Mouse (Mus musculus): Measurements from ENCODE around the gene Sipa1l2.

Sipa1l2 gene

DNA sequence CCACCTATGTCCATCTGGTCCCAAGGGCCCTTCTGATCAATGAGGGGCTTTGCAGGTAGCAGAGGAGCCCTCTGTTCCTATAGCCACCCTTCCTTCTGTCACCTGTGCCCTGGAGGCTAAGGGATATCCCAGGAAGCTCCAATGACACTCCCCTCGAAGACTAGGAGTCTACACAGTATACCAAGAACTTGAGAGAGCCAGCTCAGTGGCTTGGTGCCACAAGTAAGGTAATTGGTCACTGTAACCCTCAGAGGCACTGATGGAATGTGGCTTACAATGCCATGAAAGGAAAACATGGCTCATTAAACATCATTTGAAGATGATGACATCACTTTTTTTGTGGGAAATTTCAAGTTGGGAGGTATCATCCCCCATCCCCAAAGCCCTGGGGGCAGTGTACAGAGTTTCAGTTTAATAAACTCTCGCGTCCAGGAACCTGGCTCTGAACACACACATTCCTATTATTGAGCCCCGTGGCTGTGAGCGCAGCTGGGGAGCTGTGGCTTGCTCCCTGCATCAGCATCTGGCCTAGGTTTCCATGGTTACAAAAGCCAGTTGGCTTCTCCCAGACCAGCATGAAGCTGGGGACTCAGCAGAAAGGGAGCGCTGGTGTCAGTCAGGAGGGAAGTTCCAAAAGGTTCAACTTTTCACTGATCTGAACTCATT, 104.3 kb downstream of the Sipa1l2 start:
- DNase-seq (ENCODE audit: low read depth, low spot score) = no peak

DNA sequence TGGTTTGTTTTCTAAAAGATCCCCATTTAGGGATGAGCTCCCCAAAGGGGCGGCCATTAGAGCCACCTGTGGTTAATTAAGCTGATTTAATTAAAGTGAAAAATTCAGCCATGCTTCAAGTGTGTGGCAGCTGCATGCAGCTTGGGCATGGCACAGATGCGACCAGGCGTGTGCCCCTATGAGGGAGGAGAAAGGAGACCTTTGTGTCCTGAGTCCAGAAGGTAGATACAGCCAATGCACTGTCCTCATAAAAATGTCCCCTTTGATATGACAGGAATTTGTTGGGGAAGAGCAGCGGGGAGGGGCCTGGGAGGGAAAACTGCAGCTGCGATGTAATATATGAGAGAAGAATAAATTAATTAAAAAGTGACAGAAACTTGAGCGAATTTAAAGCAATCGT, 106.7 kb downstream of the Sipa1l2 start:
- DNase-seq (ENCODE audit: low read depth, low spot score) = no peak

DNA sequence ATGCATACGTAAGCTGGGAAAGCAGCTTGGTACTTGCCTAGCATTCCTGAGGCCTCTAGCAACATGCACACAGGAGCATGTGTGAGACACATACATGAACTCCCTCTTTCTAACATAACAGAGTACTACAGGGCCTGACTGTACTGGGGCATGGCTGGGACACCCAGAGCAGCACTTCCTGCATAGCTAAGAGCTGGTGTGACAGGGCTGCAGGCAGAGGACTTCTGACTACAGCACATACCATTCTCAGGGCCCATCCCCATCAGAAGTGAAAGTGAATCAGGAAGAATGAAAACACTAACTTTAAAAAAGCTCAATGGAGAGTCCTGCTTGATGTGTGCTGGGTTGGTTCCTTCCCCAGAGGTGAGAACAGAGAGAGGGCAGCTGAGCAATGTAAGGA, 108.1 kb downstream of the Sipa1l2 start:
- no peak for DNase-seq (ENCODE audit: low read depth, low spot score)

DNA sequence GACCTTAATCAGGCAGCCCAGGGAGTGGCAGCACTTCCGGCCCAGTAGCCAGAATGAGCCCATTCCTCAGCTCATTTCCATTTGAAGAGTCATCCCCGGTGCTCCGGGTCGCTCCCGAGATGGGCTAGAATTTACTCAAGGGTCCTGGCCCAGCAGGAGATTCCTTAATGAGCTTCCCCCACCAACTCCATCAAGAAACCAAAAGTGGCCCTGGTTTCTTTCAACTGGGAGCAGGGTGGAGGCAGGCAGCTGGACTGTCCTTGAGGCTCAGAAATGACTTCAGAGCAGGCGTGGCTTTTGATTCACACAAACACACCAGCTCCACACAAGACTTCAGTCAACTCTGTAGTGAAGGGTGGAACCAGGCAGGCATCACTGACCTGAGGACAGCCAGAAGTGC, 109.0 kb downstream of the Sipa1l2 start:
- no peak for DNase-seq (ENCODE audit: low read depth, low spot score)

DNA sequence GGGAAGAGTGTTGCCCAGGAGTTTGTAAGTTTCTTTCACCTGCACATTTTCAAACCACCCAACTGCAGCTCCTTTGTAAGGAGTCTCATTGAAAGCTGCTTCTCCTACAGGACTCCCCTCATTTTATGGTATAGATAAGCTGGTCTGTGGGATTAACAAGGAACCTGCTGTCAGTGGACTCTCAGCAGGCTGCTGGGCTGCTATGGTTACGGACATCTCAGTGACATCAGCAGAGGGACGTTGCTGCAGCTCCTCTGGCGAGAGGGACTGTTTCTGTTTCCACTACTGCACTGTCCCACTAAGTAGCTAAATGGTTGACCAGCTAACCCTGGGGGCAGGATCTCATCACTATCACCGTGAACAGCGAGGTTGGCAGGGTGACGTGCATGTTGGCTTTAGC, 120.6 kb downstream of the Sipa1l2 start:
- DNase-seq (ENCODE audit: low read depth, low spot score) = no peak

DNA sequence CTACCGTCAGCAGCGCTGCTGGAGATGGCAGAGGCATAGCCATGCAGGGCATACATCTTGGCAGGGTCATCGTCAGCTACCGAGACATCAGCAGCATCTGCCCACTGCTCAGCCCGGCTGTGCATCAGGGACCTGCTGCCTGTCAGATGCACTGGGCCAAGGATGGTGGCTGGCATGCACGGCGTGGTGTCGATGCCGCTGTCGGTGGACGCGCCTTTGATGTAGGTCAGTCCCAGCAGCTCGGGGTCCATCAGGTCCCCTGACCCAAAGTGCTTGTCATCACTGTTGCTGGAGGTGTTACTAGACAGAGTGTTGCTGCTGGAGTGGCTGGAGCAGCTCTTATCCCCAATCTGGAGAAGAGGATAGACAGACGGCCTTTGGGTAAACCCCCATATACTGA, 122.1 kb downstream of the Sipa1l2 start:
- no peak for DNase-seq (ENCODE audit: low read depth, low spot score)

DNA sequence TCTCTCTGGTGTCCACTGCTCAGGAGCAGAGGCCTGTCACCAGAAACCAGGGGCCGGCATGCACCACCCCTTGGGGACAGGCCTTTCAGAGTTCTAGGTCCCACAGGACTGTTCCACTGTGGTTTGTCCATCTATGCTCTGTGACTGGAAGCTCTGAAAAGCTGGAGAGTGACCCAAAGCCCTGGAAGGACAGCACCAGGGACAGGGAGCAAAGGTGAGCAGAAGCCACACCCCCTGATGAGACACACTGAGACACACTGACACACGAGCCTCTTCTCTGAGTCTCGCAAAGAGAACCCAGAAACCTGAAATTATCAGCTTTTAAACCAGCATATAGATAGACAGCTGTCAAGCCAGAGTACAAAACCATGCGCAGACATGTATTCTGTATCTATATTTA, 123.4 kb downstream of the Sipa1l2 start:
- DNase-seq (ENCODE audit: low read depth, low spot score) = no peak

DNA sequence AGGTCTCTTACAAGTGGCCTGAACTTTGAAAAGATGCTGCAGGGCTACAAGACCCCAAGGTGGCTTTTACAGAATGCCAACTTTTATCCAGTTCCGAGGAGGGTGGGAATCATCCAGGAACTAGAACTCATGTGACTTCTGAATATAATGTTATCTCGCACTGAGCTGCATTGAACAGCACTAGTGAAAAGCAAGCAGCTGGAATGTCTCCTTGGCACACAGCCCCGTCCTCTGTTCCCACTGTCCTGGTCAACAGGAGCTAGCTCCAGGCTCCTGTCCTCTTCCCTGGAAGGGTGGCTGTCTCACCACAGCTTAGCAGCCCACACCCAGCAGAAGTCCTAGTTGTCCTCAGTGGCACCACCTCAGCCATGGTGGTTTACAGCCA, 124.4 kb downstream of the Sipa1l2 start:
- no peak for DNase-seq (ENCODE audit: low read depth, low spot score)

DNA sequence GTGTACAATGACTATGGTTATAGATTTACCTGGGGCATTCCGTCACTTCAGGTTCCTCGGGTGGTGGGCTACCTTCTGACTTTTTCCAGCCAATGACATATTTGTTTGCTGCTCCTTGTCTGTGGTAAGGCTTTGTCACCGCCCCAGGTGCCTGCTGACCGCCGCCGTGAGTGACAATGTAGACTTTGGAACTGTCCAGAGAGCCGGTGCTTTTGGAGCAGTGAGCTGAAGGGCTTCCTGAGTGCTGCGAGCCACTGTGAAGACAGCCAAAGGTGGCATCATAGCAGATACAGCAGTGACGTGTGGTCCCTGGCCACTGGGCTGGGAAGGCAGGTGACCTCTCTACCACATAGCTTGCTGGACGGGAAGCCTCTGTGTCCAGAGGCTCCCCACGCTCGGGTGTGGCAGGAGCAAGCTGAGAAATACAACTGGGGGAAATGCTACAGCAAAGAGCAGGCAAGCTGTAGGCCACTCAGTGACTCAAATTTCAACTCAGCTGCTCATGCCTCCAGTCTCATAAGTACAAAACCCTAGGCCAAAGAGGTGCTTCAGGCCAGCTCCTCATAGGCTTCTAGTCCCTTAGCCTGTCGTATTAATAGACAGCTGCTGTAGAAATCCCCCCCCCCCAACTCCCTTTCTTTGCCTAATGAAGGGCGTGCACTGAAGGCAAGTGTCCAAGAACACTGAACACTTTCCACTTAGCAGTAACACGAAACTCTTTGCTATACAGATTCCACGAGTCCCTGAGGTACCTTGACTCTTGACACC, 125.0 kb downstream of the Sipa1l2 start:
- no peak for DNase-seq (ENCODE audit: low read depth, low spot score)

DNA sequence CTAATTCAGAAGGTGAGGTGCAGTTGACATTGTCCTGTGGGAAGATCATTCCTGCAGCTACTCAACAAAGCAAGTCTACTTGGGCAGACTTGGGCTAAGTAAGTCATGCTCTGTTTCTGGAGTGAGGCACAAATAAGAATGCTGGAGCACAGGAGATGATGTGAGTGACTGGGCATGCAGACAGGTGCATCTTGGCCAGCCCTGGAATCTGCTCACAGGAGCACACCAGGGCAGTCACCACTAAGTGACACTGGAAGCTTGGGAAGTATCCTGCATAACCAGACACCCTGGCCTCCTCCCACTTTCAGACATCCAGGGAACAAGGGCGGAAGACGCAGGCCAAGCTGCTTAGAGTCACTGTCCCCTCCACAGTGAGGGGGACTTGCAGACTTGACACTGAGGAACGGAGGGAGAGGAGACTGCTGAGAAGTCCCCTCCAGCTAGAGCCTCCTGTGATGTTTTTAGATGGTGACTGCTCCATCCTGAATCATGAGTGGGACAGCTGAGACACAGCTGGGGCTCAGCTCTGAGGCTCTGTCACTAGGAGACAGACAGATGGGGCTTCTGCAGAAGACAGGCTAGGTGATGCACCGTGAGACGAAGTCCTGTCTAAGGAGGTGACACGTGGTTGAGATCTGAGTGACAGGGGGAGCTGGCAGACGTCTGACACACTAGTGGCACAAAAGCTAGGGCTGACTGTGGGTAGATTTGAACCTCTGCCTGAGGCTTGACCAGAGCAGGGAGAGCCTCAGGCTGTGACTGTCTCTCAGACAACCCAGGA, 134.1 kb downstream of the Sipa1l2 start:
- DNase-seq (ENCODE audit: low read depth, low spot score) = no peak

DNA sequence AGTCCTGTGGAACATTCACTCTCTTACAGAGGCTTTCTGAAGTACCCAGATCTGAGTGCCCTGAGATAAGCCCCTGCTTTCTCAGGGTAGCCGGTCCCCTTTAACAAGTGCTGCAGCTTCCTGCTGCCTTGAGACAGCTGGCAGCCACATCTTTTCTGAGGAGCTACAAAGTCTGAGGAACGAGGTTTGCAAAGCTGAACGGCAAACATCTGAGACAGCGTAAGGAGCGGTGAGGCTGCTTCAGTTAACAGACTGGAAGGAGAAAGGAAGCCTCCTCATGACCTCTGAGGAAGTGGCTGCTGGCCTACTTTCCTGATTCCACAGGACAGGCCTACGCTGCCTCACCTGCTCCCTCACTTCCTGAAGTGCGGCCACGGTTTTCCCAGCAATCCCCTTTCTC, 135.5 kb downstream of the Sipa1l2 start:
- DNase-seq (ENCODE audit: low read depth, low spot score) = no peak

DNA sequence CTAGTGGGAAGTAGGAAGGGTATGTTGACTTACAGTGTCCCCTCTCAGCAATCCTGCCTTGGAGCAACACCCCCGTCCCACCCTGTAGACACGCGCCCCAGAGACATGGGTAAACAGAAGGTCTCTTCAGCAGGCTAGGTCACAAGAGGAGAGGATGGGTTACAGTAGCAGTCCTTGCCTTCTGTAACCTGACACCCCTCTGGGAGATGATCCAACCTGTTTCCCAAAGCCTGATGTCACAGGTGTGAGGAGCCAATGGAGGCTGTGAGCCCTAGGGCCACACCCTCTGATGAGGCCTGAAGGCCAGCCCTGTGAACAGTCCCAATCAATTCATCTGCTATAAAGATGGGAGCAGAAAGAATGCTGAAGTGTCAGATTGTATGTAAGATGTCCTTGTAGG, 138.3 kb downstream of the Sipa1l2 start:
- no peak for DNase-seq (ENCODE audit: low read depth, low spot score)

DNA sequence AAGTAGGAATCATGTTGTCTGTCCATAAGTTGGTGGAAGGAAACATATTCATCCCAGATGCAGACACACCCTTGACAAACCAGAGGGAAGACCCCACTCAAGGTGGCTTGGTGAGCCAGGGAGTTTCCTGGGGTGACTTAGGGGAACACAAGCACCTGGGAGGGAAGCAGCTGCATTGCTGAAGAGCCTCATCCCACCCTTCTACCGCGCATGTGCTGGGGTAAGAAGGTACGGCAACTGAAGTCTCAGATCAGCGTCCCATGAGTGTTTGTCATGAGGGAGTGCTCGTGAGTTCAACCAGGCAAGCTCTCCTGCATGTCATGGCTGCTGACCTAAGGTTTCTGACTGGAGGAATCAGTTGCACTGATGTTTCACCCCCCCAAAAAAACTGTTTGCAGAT, 138.8 kb downstream of the Sipa1l2 start:
- no peak for DNase-seq (ENCODE audit: low read depth, low spot score)

DNA sequence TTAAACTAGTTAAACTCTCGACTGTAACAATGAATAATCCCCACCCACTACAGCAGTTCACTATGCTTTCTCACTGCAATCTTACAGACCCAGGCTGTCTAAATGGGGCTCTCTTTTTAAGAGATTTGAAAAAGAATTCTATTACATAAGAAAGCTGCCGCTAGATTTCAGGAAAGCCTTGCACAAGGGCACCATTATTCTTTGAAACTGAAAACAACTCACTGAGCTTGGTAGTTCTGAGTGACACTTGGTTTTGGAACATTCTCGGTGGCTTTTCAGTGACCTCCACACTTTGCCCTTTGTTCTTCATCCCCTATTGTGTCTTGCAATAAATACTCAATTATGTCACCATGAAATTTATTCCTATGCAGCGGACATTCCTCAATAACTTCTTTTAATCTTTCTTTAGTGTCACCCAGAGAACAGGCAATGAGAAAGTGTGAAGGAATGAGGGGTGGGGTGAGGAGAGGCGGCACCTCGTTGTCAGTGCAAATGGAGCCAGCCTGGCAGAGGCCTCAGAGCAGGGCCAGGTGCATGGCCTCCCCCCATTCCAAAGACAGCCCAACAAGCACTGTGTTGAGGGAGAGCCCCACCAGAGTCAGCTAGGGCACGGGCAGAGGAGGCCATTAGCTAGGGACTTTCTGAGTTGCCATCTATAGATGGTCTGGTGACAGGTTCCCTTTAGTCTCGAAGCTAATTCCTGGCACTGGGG, 140.5 kb downstream of the Sipa1l2 start:
- no peak for DNase-seq (ENCODE audit: low read depth, low spot score)

DNA sequence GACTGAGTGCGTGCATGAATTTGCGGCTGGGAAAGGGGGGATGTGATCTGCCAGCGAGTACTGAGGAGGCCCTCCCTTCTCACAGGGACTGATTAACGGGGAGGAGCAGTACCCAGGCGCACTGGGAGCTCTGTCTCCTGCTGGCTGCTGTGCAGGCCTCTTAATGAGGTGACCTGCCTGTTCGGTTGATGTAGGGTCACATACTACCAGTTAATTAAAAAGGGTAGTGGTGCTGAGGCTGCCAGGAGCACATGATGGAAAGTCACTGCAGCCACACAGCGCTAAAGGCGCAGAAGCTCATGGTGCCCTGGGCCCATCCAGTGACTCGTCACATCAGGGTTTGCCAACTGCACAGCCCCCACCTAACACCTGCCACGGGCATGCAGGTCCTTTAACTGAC, 145.7 kb downstream of the Sipa1l2 start:
- DNase-seq (ENCODE audit: low read depth, low spot score) = no peak

DNA sequence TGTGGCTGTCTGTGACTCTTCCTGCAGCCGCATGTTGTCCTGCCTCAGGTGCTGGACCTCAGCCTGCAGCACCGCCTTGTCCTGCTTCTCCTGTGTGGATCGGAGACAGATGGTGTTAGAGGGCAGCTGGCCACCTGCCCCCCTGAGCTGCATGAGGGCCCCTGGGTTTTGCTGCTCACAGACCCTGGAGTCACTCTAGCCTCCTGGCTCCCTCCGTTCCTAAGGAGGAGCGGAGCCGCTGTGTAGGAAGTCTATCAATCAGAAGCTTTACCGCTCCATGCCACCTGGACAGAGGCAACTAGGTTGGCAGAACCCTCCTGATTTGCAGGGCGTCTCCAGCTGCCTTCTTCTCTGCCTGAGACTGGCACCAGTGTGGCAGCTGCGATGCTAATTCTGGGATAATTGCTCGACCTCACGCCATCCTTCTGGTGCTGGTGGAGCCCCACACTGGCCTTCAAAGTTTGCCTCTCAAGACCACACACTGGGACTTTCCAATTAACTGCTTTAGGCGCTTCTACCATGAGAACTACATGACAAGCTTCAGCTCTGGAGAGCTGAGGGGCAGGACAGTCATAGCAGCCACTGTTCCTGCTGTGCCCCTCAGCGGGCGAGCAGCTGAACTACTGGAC, 150.3 kb downstream of the Sipa1l2 start:
- no peak for DNase-seq (ENCODE audit: low read depth, low spot score)

DNA sequence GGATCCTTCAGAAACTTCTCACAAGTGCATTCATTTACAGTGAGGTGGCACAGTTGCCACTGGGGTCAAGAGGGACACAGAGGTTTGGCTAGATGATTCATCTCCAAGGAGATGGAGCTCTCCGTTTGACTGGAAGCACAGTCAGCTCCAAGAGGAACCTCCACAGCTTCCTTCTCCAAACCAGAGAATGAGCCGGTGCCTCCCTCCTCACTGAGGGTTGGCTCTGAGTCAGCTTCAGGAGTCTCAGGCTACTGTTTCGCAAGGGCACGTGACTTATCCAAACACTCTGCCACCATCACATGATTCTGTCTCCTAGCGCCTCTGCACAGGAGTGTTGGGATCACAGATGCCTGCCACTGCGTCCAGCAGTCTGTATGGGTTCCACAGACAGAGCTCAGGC, 153.5 kb downstream of the Sipa1l2 start:
- DNase-seq (ENCODE audit: low read depth, low spot score) = no peak

DNA sequence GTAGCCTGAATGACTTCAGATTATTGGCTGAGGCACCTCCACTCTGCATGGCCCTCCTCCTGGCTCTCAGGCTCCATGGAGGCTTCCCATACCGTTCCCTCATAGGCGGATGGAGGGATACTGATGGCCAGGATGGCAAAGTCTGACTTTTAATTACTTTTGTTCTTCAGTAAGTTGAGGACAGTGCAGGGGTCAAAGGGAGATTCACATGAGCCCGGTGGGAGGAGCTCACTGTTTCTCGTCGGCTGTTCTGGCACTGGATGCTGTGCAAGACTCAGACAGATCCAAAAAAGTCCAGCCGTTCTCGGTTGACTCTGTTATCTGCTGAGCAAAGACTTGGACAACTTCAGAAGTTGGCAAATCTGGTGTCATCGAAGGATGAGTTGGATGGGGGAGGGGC, 155.0 kb downstream of the Sipa1l2 start:
- no peak for DNase-seq (ENCODE audit: low read depth, low spot score)

DNA sequence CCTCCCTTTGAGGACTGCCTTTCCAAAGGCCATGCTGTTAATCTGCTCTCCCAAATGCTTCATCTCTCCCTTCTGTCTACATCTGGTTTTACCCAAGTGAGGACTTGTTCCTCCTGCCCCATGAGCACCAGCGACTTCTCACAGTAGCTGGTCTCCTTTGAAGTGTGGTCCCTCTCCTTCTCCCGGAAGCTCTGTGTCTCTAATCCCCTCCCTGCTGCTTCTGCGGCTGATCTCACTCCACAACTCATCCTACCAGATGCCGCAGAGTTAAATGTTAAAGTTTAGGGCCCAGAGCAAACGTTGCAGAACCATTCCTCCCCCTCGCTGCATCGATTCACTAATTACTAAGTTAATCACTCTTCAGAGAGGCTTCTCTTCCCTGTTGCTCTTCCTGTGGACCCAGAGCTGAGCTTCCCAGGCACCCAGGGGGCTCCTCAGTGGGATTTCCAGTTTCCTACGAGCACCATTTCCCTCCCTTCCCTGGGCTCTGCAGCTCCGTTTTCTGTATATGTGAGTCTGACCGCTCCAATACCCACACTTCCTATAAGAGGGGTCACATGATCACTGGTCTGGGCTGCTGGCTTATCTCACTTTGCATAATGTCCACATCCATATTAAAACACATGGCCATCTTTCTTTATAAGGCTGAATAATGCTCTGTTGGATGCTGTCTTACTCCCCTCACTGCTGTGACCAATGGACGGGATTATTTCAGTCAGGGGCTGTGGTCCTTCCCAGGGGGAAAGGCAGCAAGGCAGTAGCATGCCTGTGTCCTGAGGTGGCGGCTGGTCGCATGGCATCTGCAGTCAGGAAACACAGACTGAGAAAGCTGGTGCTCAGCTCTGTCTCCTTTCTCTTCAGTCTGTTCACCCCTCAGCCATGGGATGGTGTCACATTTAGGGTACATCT, 156.4 kb downstream of the Sipa1l2 start:
- DNase-seq (ENCODE audit: low read depth, low spot score) = no peak

DNA sequence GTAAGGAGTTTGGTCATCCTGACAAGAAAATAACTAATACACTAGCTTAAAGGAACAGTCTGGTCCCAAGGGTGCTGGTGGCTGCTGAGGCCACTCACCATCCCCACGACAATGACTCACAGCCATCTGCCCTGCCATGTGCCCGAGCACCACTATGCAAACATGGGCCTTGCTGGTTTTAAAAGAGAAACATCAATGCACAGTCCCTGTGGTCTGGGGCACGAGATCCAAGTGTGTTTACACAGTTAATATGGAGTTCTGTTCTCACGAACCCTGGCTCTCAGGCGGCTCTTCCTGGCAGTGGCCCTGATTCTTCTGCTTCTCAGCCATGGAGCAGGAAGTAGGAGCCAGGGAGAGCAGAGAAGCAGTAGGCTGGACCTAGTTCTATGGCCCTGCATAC, 159.0 kb downstream of the Sipa1l2 start:
- DNase-seq (ENCODE audit: low read depth, low spot score) = no peak

DNA sequence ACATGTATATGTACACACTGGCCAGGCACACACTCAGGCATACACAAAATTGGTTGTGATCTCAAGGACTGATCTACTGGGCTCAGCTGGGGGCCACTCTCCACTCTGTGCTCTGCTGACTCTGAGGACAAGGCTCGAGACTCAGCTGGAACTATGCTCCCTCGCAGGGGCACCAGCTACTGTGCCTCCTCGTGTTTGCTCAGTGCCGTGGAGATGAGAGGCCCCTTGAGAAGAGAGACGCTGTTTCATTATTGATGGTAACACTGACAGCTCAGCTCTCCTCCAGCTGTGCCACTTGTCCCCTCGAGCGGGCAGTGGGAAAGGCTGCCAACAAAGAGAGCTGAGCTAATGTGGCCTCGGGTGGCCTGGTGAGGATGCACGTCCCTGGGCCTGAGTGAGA, 161.9 kb downstream of the Sipa1l2 start:
- DNase-seq (ENCODE audit: low read depth, low spot score) = no peak
